Comparison of ENCODE assay signal across 26 mouse cellular contexts in the genomic region with DNA sequence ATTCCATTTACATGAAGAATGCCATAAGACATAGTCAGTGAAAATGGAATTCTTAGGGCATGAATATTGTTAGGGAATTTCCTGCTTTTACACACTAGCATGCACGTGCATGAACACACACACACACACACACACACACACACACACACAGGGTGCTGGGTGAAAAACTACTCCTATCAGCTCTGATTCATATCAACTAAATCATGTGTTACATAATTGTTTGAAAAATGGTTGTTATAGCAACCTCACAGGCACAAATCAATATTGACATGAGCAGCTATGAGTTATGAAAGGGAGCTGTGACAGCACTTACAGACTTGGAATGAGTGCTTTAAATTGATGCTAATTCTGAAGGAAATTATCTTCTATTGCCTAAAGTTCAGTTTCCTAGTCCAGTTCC.
DNase-seq lines count a peak whose midpoint lies in the region; ATAC-seq lines count a peak whose summit lies in the region.
"Had no signal": no experiment of that assay in that cellular context is flagged by ENCODE, and none has a peak within 500 bp of the region (broad histone marks: within the 10 kb centered on the region; RNA-seq: fewer than 3 reads in every experiment).

No protein-coding gene starts in this region.

- 91% methylated on average over 1 of the region's 1 CpGs for WGBS in forebrain, embryonic 14.5 days
- 81% methylated on average over 1 of the region's 1 CpGs for WGBS in forebrain, embryonic 10.5 days
- 79% methylated on average over 1 of the region's 1 CpGs for WGBS in hindbrain, embryonic 13.5 days

- H3K27ac ChIP-seq in forebrain, embryonic 14.5 days (ENCODE audit: low read depth, low read length) = no peak overlapping the region
- H3K27ac ChIP-seq in forebrain, embryonic 10.5 days = no peak overlapping the region
- no peak overlapping the region for H3K27ac ChIP-seq in hindbrain, embryonic 13.5 days
- H3K27ac ChIP-seq: embryonic facial prominence, embryonic 13.5 days; heart, embryonic 13.5 days; liver, embryonic 14.5 days; lung, embryonic 15.5 days; neural tube, embryonic 15.5 days had no signal

- H3K4me2 ChIP-seq in forebrain, embryonic 14.5 days (ENCODE audit: low read length) = no peak overlapping the region
- no peak overlapping the region for H3K4me2 ChIP-seq in hindbrain, embryonic 13.5 days
- H3K4me2 ChIP-seq: embryonic facial prominence, embryonic 13.5 days; heart, embryonic 13.5 days; lung, embryonic 15.5 days; midbrain, embryonic 11.5 days; neural tube, embryonic 15.5 days had no signal

- no peak overlapping the region for H3K9ac ChIP-seq in forebrain, embryonic 14.5 days (ENCODE audit: low read length)
- H3K9ac ChIP-seq in hindbrain, embryonic 13.5 days = no peak overlapping the region
- H3K9ac ChIP-seq: embryonic facial prominence, embryonic 13.5 days; heart, embryonic 13.5 days; liver, embryonic 14.5 days; lung, embryonic 15.5 days; neural tube, embryonic 15.5 days had no signal

- no peak for ATAC-seq in forebrain, embryonic 14.5 days
- peak; percentile 41 for ATAC-seq in inflammation-experienced regulatory T-cells, adult 6 months
- ATAC-seq in hindbrain, embryonic 13.5 days (ENCODE audit: low FRiP score) = no peak
- ATAC-seq: forebrain, embryonic 16.5 days had no signal

- H3K4me1 ChIP-seq in forebrain, embryonic 14.5 days (ENCODE audit: control insufficient read depth, insufficient read depth, low read length) = no peaks in the 10 kb centered on the region
- H3K4me1 ChIP-seq in forebrain, embryonic 10.5 days = no peaks in the 10 kb centered on the region
- H3K4me1 ChIP-seq in hindbrain, embryonic 13.5 days (replicated peaks) = no peaks in the 10 kb centered on the region
- H3K4me1 ChIP-seq: embryonic facial prominence, embryonic 13.5 days; heart, embryonic 13.5 days; lung, embryonic 15.5 days; neural tube, embryonic 15.5 days had no signal

- H3K36me3 ChIP-seq in forebrain, embryonic 14.5 days (ENCODE audit: control insufficient read depth, insufficient read depth, low read length) = no peaks in the 10 kb centered on the region
- no peaks in the 10 kb centered on the region for H3K36me3 ChIP-seq in forebrain, embryonic 10.5 days (replicated peaks)
- no peaks in the 10 kb centered on the region for H3K36me3 ChIP-seq in hindbrain, embryonic 13.5 days
- H3K36me3 ChIP-seq: embryonic facial prominence, embryonic 13.5 days; heart, embryonic 13.5 days; lung, embryonic 15.5 days; neural tube, embryonic 15.5 days had no signal

- DNase-seq in forebrain, embryonic 14.5 days (ENCODE audit: low spot score) = peak; percentile 6
- DNase-seq in forebrain, embryonic 10.5 days (ENCODE audit: extremely low spot score, low spot score) = no peak
- peak; percentile 10 for DNase-seq in lung, postnatal 36 days
- DNase-seq in lung, postnatal 10 days = no peak
- DNase-seq in urinary bladder, postnatal 14 days (ENCODE audit: low spot score) = no peak
- DNase-seq: adrenal gland, adult 8-10 months; B cell, adult 2 months; cerebellum, adult 8-10 months; cerebellum, postnatal 36 days; embryo, embryonic 11 days; gastrocnemius, postnatal 14 days; heart, adult 11 months; heart, postnatal 14 days; kidney, adult 8-10 months; kidney, postnatal 14 days; layer of hippocampus, postnatal 36 days had no signal

- H3K27me3 ChIP-seq in forebrain, embryonic 14.5 days (replicated peaks; ENCODE audit: control insufficient read depth, insufficient read depth, low read length) = no peaks in the 10 kb centered on the region
- no peaks in the 10 kb centered on the region for H3K27me3 ChIP-seq in forebrain, embryonic 10.5 days (ENCODE audit: poor library complexity, severe bottlenecking)
- no peaks in the 10 kb centered on the region for H3K27me3 ChIP-seq in hindbrain, embryonic 13.5 days
- H3K27me3 ChIP-seq: embryonic facial prominence, embryonic 13.5 days; heart, embryonic 13.5 days; lung, embryonic 15.5 days; neural tube, embryonic 15.5 days had no signal

- H3K4me3 ChIP-seq in forebrain, embryonic 14.5 days (ENCODE audit: low read depth, low read length) = no peak overlapping the region
- H3K4me3 ChIP-seq in forebrain, embryonic 10.5 days = no peak overlapping the region
- no peak overlapping the region for H3K4me3 ChIP-seq in hindbrain, embryonic 13.5 days
- H3K4me3 ChIP-seq: embryonic facial prominence, embryonic 13.5 days; erythroblast, embryonic 14.5 days; heart, embryonic 13.5 days; lung, embryonic 15.5 days; neural tube, embryonic 15.5 days had no signal

- no peaks in the 10 kb centered on the region for H3K9me3 ChIP-seq in forebrain, embryonic 14.5 days (replicated peaks; ENCODE audit: control insufficient read depth, low read length)
- H3K9me3 ChIP-seq in forebrain, embryonic 10.5 days = no peaks in the 10 kb centered on the region
- H3K9me3 ChIP-seq in hindbrain, embryonic 13.5 days = no peaks in the 10 kb centered on the region
- H3K9me3 ChIP-seq: embryonic facial prominence, embryonic 13.5 days; heart, embryonic 13.5 days; lung, embryonic 15.5 days; neural tube, embryonic 15.5 days had no signal

Comparison
In these comparisons a context has a peak if more than half of its experiments do, and no peak if none do; other contexts are left out.
1. DNase-seq: peak in forebrain, embryonic 14.5 days (single experiment) and lung, postnatal 36 days (single experiment); none in forebrain, embryonic 10.5 days (single experiment), lung, postnatal 10 days (single experiment) and urinary bladder, postnatal 14 days (single experiment).